Mouse (Mus musculus): Measurements from ENCODE around the gene Tex48. TPM values are rescaled to one million over a fixed set of nuclear protein-coding genes. Genes with fewer than 3 reads are reported as not detected.

Tex48 gene
- total RNA-seq (2022): not detected

DNA sequence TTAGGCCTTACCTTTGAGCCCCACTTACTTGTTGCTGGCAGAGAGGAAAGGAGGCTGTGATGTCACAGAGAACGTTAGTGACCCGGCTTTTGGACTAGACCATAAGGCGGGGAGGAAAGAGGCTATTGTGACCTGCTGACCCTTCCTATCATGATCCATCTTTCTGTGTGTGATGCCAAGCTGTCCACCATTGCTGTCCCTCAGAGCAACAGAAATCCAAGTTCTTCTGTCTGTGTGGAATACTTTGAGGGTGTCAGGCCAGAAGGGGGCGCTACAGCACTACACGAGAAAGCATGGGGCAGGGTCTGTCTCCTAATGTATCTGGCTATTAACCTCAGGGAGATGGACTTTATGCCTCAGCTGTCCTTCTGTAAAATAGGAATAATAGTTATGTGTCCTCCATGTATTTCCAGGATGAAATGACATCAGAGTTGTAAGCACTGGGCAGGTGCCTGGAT is at the start of gene Tex48:
Tex48 (minus strand) TSS at position 51 of the 458 bp plus-strand sequence.
- no peak for DNase-seq (ENCODE audit: low spot score in 2 of 2)

- peak; percentile 11 to 73 for DNase-seq (ENCODE audit: low spot score in 2 of 2)
These were observed 46.0 kb upstream of the Tex48 start for GRCm38 (mm10) chr4:63668255-63668654.

DNA sequence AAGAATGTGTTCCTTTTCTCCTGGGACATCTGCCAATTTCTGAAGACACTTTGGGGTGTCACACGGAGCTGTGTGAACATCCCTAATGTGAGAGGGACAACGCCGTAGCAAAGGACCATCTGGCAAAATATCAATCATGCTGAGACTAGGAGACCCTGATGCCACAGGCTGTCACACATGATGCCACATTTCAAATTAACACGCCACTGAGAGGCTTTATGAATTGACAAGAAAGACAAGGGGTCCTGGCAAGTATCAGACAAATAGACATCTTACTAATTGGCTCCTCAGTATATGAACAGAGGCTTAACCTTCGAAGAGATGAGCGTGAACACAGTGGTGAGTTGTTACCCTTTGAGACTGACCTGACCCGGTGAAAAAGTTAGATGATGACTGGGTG is 43.5 kb upstream of the Tex48 start:
- DNase-seq (ENCODE audit: low spot score in 2 of 2): no peak

GRCm38 (mm10) chr4:63663279-63663678 is 41.1 kb upstream of the Tex48 start, which contains the start of gene Gm11214:
TSS of gene Gm11214 (minus strand) at chr4:63663379.
- DNase-seq (ENCODE audit: low spot score in 2 of 2): no peak

- DNase-seq (ENCODE audit: low spot score in 2 of 2): no peak
These were observed 39.6 kb upstream of the Tex48 start for GRCm38 (mm10) chr4:63661857-63662256.

DNA sequence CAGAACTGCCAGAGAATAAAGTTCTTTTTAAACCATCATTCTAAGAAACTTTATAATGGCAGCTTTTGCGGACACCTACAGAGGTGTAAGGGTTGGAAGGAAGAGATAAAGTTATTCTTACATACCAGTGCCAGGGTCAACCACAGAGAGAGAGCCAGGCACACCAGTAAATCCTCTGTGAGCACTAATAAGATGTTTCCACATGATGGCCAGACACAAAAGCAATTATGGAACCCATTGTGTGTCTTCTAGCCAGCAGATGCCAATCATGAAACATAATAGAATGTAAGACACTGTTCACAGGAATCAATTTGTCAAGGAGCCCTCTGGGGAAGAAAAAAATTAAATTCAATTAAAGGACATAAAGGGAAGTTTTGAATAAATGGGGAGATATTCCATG is 39.2 kb upstream of the Tex48 start:
- DNase-seq (ENCODE audit: low spot score in 2 of 2): no peak

DNA sequence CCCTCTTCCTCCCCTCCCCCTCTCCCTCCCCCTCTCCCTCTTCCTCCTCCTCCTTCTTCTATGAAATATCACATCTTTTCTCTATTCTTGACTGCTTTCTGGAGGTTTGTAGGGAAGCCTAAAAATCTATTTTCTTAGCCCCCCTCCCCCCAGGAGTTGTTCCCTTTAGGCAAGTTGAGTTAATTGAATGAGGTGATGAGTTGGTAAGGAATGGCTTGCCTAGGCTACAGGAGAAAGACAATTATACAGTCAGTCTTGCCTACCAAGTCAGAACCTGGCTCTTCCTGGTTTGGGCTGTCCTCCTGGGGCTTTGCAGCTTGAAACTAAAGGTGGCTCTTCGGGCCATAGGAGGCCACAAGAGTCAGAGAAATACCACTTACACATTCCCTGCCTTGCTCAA is 37.5 kb upstream of the Tex48 start:
- DNase-seq (ENCODE audit: low spot score in 2 of 2): no peak

DNA sequence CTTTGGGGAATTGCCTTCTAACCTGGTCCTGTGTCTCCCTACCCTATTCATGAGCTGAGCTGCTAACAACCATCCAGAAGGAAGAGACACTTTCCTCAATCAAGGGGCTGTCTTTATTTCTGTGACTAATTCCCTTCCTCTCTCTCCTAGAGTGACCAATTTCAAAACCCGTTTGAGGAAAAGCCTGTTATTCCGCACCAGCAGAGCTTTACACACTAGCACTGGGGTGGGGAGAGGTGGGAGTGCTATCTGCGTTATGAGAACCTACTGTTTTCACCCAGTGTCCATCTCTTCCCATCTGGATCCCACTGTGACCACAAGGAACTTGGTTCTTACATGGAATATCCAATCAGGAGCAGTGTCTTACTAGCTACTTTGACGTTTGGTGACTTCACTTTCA is 36.9 kb upstream of the Tex48 start:
- DNase-seq (ENCODE audit: low spot score in 2 of 2): no peak

GRCm38 (mm10) chr4:63654381-63654780 is 32.2 kb upstream of the Tex48 start:
- no peak for DNase-seq (ENCODE audit: low spot score in 2 of 2)

DNA sequence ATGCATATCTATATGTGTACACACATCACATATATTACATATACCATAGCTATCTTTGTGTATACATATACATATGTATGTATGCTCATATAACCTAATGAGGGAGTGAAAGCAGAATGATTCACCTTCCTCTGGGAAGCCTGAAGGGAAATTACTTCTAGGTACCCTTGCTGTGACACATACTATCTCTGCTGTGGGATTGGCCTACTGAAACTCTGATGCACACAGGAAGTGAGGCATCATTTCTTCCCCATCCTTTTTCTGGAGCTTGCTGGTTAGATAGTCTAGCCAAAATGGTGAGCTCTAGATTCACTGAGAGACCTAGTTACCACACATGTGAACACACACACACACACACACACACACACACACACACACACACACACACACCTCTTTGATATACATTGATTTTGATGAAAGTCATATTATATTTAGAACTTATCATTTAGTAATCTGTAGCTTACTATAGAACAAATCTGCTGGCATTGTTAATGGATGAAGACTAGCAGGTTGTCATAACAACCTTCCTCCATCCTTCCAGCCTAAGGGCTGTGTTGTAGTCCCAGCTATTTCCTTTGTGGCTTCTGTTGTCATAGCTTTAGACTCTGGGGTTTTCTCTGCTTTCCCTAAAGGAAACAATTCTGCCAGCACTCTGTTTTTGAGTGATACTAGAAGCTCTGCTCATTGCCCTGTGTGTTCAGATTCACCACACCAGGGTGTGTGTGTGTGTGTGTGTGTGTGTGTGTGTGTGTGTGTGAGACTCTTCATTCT is 21.9 kb upstream of the Tex48 start:
- no peak for DNase-seq (ENCODE audit: low spot score in 2 of 2)

DNA sequence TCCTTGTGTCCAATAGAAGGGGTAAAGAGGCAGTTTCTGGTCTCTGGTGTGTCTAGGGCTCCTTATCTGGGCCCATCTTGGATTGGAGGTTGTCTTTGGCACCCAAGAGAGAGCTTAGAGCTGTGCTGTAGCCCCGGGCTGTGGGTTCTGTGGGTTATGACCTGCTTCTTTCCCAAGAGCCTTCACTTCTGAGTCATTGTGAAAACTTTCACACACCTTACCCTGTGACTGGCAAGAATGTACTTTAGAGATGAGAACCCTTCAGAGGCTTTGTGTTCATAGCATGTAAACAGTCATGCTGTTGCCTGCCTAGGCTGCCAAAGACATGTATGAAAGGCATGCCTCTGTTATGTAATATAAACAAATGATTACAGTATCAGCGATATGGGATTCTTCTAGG is 17.6 kb upstream of the Tex48 start:
- DNase-seq (ENCODE audit: low spot score in 2 of 2): no peak

- no peak for DNase-seq (ENCODE audit: low spot score in 2 of 2)
These were observed 16.4 kb upstream of the Tex48 start for GRCm38 (mm10) chr4:63638603-63639002.

DNA sequence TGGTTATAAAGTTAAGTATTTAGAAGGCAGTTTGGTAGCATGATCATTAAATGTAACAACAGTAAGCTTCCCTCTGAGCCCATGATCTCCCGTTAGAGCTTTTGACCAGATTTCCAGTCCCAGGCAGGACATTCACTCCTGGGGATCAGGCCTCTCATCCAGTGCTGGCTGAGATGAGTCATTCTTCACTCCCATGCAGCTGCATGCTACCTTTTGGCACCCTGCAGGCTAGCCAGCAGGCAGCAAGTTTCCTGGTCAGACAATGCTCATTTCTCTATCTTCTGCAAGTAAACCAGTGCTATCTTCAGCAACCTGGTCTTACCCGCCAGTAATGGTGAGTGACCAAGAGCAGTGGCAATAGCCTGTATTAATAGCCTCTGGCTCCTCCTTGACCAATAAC is 11.0 kb upstream of the Tex48 start:
- DNase-seq (ENCODE audit: low spot score in 2 of 2): no peak

DNA sequence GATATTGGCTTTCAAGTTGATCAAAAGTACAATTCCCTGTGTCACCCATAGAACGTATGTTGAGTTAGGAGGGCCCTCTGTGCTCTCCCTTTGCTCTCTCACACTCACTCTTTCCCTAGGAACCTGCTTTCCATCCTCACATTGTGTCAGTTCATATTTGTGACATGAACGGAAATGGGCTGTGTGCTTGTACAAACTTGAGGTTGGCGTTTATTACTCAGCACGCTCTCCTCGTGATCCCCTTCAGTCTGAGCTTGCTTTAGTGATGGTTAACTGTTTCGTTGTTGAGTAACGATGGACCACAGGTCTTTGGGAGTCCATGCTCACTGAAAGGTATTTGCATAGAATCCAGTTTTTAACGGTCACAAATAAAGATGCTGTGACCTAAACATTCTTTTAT is 4.9 kb upstream of the Tex48 start:
- DNase-seq (ENCODE audit: low spot score in 2 of 2): no peak

- DNase-seq (ENCODE audit: low spot score in 2 of 2): no peak
These were observed 3.4 kb upstream of the Tex48 start for GRCm38 (mm10) chr4:63625563-63626080.

- no peak for DNase-seq (ENCODE audit: low spot score in 2 of 2)
These were observed 367 bp downstream of the Tex48 start for GRCm38 (mm10) chr4:63621861-63622260.

- DNase-seq (ENCODE audit: low spot score in 2 of 2): no peak
These were observed 13.8 kb downstream of the Tex48 start for GRCm38 (mm10) chr4:63608391-63608790.

- no peak for DNase-seq (ENCODE audit: low spot score in 2 of 2)
These were observed 16.3 kb downstream of the Tex48 start for GRCm38 (mm10) chr4:63605968-63606367.

DNA sequence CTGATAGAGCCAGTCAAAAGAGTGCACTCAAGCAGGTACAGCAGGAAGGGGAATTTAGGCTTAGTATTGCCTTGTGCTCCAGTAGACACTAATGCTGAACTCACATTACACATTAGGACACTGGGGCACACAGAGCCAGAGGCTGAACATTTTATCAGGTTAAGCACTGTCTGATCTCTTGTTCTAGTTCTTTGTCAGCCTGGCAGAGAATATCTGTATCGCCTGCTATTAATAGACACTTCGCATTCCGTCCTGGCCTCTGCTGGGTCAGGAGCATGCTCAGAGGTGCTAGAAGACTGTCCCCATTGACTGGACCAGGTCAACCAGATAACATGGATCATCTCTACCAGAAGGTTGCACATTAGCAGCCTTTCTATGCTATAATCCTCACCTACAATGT is 16.7 kb downstream of the Tex48 start:
- DNase-seq (ENCODE audit: low spot score in 2 of 2): no peak

GRCm38 (mm10) chr4:63604945-63605344 is 17.3 kb downstream of the Tex48 start, which contains the start of gene Gm11213:
TSS of gene Gm11213 (minus strand) at chr4:63605261.
- DNase-seq (ENCODE audit: low spot score in 2 of 2): no peak

DNA sequence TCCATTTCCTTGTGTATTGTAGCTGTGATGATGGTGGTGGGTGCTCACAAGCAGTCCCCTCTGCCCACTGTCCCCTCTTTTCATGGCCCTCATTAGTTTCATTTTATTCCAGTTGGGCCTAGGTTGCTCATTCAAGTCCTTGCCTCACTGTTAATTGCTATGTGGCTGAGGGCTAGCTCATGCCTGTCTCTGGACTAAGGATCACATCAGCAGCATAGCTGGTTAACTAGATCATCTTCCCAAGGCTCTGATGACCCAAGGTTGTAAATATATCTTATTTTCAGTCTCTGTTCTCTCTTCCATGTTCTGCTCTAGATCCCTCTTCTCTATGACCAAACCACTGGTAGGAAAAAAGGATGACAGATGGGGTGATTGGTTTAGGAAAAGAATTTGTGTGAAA is 21.0 kb downstream of the Tex48 start:
- no peak for DNase-seq (ENCODE audit: low spot score in 2 of 2)

DNA sequence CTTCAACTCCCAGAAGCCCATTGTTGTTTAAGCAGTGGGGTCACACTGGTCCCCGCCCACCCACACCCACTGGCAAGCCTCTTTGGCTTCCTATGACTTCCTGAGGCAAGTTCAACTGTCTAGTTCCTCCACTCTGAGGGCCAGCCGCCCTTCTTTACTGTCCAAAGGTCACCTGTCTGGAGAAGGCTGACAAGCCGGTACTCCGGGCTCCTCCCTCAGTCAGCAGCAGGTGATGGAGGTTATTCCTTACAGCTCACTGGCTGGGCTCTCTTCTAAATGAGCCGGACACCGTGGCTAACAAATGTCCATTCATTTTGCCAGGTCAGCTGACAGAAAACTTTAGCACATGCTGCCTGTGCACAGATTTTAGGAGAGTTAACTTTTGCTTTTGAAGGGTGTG is 21.4 kb downstream of the Tex48 start:
- no peak for DNase-seq (ENCODE audit: low spot score in 2 of 2)

- DNase-seq (ENCODE audit: low spot score in 2 of 2): no peak
These were observed 26.2 kb downstream of the Tex48 start for GRCm38 (mm10) chr4:63596010-63596409.

Data from left cerebral cortex, adult 8-10 months (tissue).